Mouse (Mus musculus) G1E (cell line): Measurements from ENCODE around the gene Gid8. TPM values are rescaled to one million over a fixed set of nuclear protein-coding genes. Genes with fewer than 3 reads are reported as not detected.

ENCODE experiments used
- ATAC-seq: 2 replicates; pipeline ENCODE4 v1.8.0; 2016; ENCODE audit warnings: mild to moderate bottlenecking; ENCODE audit not compliant: insufficient number of reproducible peaks, poor library complexity, low FRiP score, severe bottlenecking; ENCODE audit errors: extremely low read depth
- DNase-seq: peaks from one replicate; pipeline ENCODE4 v3.0.0; 2012; ENCODE audit warnings: low spot score
- H3K27me3 ChIP-seq: 2 replicates; pipeline ENCODE4 v1.6.1; 2012; ENCODE audit warnings: mild to moderate bottlenecking, low read length, inconsistent platforms; ENCODE audit not compliant: insufficient read depth
- H3K36me3 ChIP-seq: replicated peaks from 2 replicates; pipeline ENCODE3; 2012; ENCODE audit warnings: mild to moderate bottlenecking, inconsistent platforms
- H3K4me1 ChIP-seq: 2 replicates; pipeline ENCODE4 v1.6.1; 2012; ENCODE audit warnings: low read depth, low read length, inconsistent platforms, mixed read lengths; ENCODE audit not compliant: insufficient read depth
- H3K4me3 ChIP-seq: 2 replicates; pipeline ENCODE4 v1.5.1; 2012; ENCODE audit warnings: low read depth, mild to moderate bottlenecking, inconsistent platforms, low read length, moderate library complexity, mixed read lengths
- H3K9me3 ChIP-seq: replicated peaks from 2 replicates; pipeline ENCODE4 v1.6.1; 2012; ENCODE audit warnings: inconsistent platforms
- CTCF ChIP-seq: IDR thresholded peaks from 2 replicates; pipeline ENCODE4 v1.5.1; 2012; ENCODE audit warnings: low read depth, low read length, inconsistent platforms, mixed read lengths
- GATA1 ChIP-seq: IDR thresholded peaks from 2 replicates; pipeline ENCODE4 v1.6.1; 2012; ENCODE audit warnings: borderline replicate concordance, low read length, inconsistent platforms, mixed read lengths
- GATA2 ChIP-seq: IDR thresholded peaks from 2 replicates; pipeline ENCODE4 v1.6.1; 2012; ENCODE audit warnings: low read depth, low read length, inconsistent platforms, borderline replicate concordance
- POLR2AphosphoS5 ChIP-seq: IDR thresholded peaks from 2 replicates; pipeline ENCODE4 v1.6.1; 2012; ENCODE audit warnings: low read depth, low read length, inconsistent platforms; ENCODE audit not compliant: insufficient replicate concordance
- TAL1 ChIP-seq: conservative IDR thresholded peaks from 2 replicates; pipeline ENCODE4 v1.6.1; 2012; ENCODE audit warnings: low read depth, low read length, inconsistent platforms, mixed read lengths
- polyA plus RNA-seq: library from polyadenylated mRNA; stranded (reverse); fragments of >175 nt; gene quantifications from 2 replicates; pipeline ENCODE4 v1.2.3, GENCODE M21; 2012
- total RNA-seq, 2 experiments: library from RNA; stranded (forward) in 1 of 2; stranded (reverse) in 1 of 2; fragments of 200-1000 nt in 1 of 2; fragments of >200 nt in 1 of 2; fragmentation: Nextera tagmentation in 1 of 2; gene quantifications; 2 replicates each; pipeline ENCODE4 v1.2.3; 2014 to 2017

The Gid8 gene
- total and polyA plus RNA-seq, 3 experiments = 29.3 to 79.7 (median 78.3) TPM

- no peak overlapping the region for H3K4me3 ChIP-seq
- TF ChIP-seq GATA2 (no peak), GATA1 (no peak), POLR2AphosphoS5 (no peak), TAL1 (no peak), CTCF (no peak)
- H3K9me3 ChIP-seq = no peaks in the 10 kb centered on the region
- no peak for DNase-seq
- peaks cover 21% of the 10 kb centered on the region for H3K4me1 ChIP-seq
- H3K27me3 ChIP-seq = peaks cover 71% of the 10 kb centered on the region
- H3K36me3 ChIP-seq = no peaks in the 10 kb centered on the region
- ATAC-seq = no peak; the same call in 1 of the 2 replicates
Observed at GRCm38 (mm10) chr2:180731984-180732383, 22.1 kb downstream of the Gid8 start.

GRCm38 (mm10) chr2:180735232-180735631 lies 25.3 kb downstream of the Gid8 start:
- H3K4me3 ChIP-seq = no peak overlapping the region
- peaks cover 8% of the 10 kb centered on the region for H3K4me1 ChIP-seq
- H3K9me3 ChIP-seq = no peaks in the 10 kb centered on the region
- no peak for ATAC-seq
- peaks cover 74% of the 10 kb centered on the region for H3K27me3 ChIP-seq
- no peak for DNase-seq
- no peak for TF ChIP-seq TAL1
- H3K36me3 ChIP-seq = no peaks in the 10 kb centered on the region

GRCm38 (mm10) chr2:180737984-180738383 lies 28.1 kb downstream of the Gid8 start:
- TF ChIP-seq GATA2 (no peak), CTCF (no peak), TAL1 (no peak), GATA1 (no peak), POLR2AphosphoS5 (no peak)
- H3K4me1 ChIP-seq = no peaks in the 10 kb centered on the region
- no peaks in the 10 kb centered on the region for H3K36me3 ChIP-seq
- DNase-seq = no peak
- ATAC-seq = no peak
- H3K27me3 ChIP-seq = peaks cover 72% of the 10 kb centered on the region
- no peak overlapping the region for H3K4me3 ChIP-seq
- no peaks in the 10 kb centered on the region for H3K9me3 ChIP-seq

- no peak for ATAC-seq
- no peak for DNase-seq
- H3K27me3 ChIP-seq = peaks cover 58% of the 10 kb centered on the region
- H3K4me1 ChIP-seq = peaks cover 2% of the 10 kb centered on the region
- H3K36me3 ChIP-seq = no peaks in the 10 kb centered on the region
- TF ChIP-seq POLR2AphosphoS5 = no peak
- no peak for TF ChIP-seq GATA1
- no peak for TF ChIP-seq GATA2
- TF ChIP-seq CTCF = no peak
- TF ChIP-seq TAL1 = no peak
- H3K9me3 ChIP-seq = no peaks in the 10 kb centered on the region
- no peak overlapping the region for H3K4me3 ChIP-seq
Observed at GRCm38 (mm10) chr2:180740349-180740748, 30.4 kb downstream of the Gid8 start.

GRCm38 (mm10) chr2:180741421-180741820 lies 31.5 kb downstream of the Gid8 start:
- no peak overlapping the region for H3K4me3 ChIP-seq
- peaks cover 2% of the 10 kb centered on the region for H3K4me1 ChIP-seq
- TF ChIP-seq GATA2 (no peak), TAL1 (no peak)
- H3K27me3 ChIP-seq = peaks cover 50% of the 10 kb centered on the region
- H3K36me3 ChIP-seq = no peaks in the 10 kb centered on the region
- no peaks in the 10 kb centered on the region for H3K9me3 ChIP-seq
- ATAC-seq = no peak
- DNase-seq = no peak

- DNase-seq (no peak), ATAC-seq (no peak)
- Histone ChIP-seq H3K4me1 (peaks cover 2% of the 10 kb centered on the region), H3K36me3 (no peaks in the 10 kb centered on the region), H3K9me3 (no peaks in the 10 kb centered on the region), H3K4me3 (no peak overlapping the region), H3K27me3 (peaks cover 36% of the 10 kb centered on the region)
- no peak for TF ChIP-seq GATA2
- TF ChIP-seq POLR2AphosphoS5 = no peak
- no peak for TF ChIP-seq GATA1
- no peak for TF ChIP-seq TAL1
- TF ChIP-seq CTCF = no peak
Observed at GRCm38 (mm10) chr2:180742820-180743219, 32.9 kb downstream of the Gid8 start.

GRCm38 (mm10) chr2:180743321-180743720 lies 33.4 kb downstream of the Gid8 start:
- H3K36me3 ChIP-seq = no peaks in the 10 kb centered on the region
- ATAC-seq = no peak
- no peak for DNase-seq
- H3K9me3 ChIP-seq = no peaks in the 10 kb centered on the region
- TF ChIP-seq GATA1 (no peak), CTCF (no peak), GATA2 (no peak), POLR2AphosphoS5 (no peak), TAL1 (no peak)
- peaks cover 2% of the 10 kb centered on the region for H3K4me1 ChIP-seq
- peaks cover 36% of the 10 kb centered on the region for H3K27me3 ChIP-seq
- no peak overlapping the region for H3K4me3 ChIP-seq
